Mouse (Mus musculus) cortical plate, adult 2 months (tissue): ENCODE measurements around the gene Olfr1130. TPM values are rescaled to one million over a fixed set of nuclear protein-coding genes. Genes with fewer than 3 reads are reported as not detected.
"Not testable (repeated sequence)": the region's sequence is repeated elsewhere in the genome, so short reads cannot be mapped to it uniquely, and the experiment has no call there.

Source experiments
- H3K27ac ChIP-seq: fragments of 200-500 bp; 2 replicates; pipeline ENCODE4 v1.5.1; 2012; ENCODE audit warnings: low read length, control low read depth, inconsistent platforms; ENCODE audit not compliant: insufficient read depth
- H3K4me1 ChIP-seq: fragments of 200-500 bp; 2 replicates; pipeline ENCODE4 v1.6.1; 2011; ENCODE audit warnings: low read length; ENCODE audit not compliant: control insufficient read depth, insufficient read depth
- H3K4me3 ChIP-seq: fragments of 200-500 bp; 2 replicates; pipeline ENCODE4 v1.5.1; 2011; ENCODE audit warnings: mild to moderate bottlenecking, low read length, control low read depth; ENCODE audit not compliant: insufficient read depth
- CTCF ChIP-seq: fragments of 200-500 bp; IDR thresholded peaks from 2 replicates; pipeline ENCODE4 v1.5.1; 2011; ENCODE audit warnings: mild to moderate bottlenecking, control low read depth, low read length; ENCODE audit not compliant: insufficient read depth; ENCODE audit errors: extremely low read depth
- POLR2A ChIP-seq: fragments of 200-500 bp; IDR thresholded peaks from 2 replicates; pipeline ENCODE4 v1.6.1; 2011; ENCODE audit warnings: mild to moderate bottlenecking, low read length, control low read depth; ENCODE audit not compliant: insufficient read depth; ENCODE audit errors: extremely low read depth
- polyA plus RNA-seq: library from polyadenylated mRNA; depleted of rRNA; stranded (reverse); fragments of >200 nt; gene quantifications from 2 replicates; pipeline ENCODE4 v1.2.3, GENCODE M21; 2012; rRNA removed

Gene Olfr1130
- polyA plus RNA-seq, result not detected in 2 replicates

- H3K4me3 ChIP-seq, H3K27ac ChIP-seq, H3K4me1 ChIP-seq: not testable (repeated sequence)
Measured at GRCm38 (mm10) chr2:87605912-87606311, at the start of gene Olfr1130. TSS of gene Olfr1130 (plus strand) at chr2:87606212.

GRCm38 (mm10) chr2:87573602-87574001 is 32.4 kb upstream of the Olfr1130 start, which contains the start of gene Olfr1129:
TSS of gene Olfr1129 (plus strand) at chr2:87573902.
- not testable (repeated sequence) for H3K4me3 ChIP-seq, H3K27ac ChIP-seq, H3K4me1 ChIP-seq

GRCm38 (mm10) chr2:87626804-87627203 is 20.8 kb downstream of the Olfr1130 start, which contains the start of gene Olfr1131:
TSS of gene Olfr1131 (plus strand) at chr2:87627104.
- TF ChIP-seq CTCF, result no peak
- no peak for TF ChIP-seq POLR2A
- Histone ChIP-seq H3K4me3 (no peak within 1 kb of the TSS), H3K27ac (no peak within 1 kb of the TSS), H3K4me1 (no peaks in the 10 kb centered on the region)

- no peak within 1 kb of the TSS for H3K27ac ChIP-seq
- H3K4me1 ChIP-seq, result no peaks in the 10 kb centered on the region
- H3K4me3 ChIP-seq, result no peak within 1 kb of the TSS
- no peak for TF ChIP-seq POLR2A
- no peak for TF ChIP-seq CTCF
Measured at GRCm38 (mm10) chr2:87637435-87637834, 31.4 kb downstream of the Olfr1130 start, which contains the start of gene Olfr1132. TSS of gene Olfr1132 (minus strand) at chr2:87637535.

GRCm38 (mm10) chr2:87642441-87642840 is 36.4 kb downstream of the Olfr1130 start:
- H3K4me3 ChIP-seq, result no peak overlapping the region
- no peak overlapping the region for H3K27ac ChIP-seq
- H3K4me1 ChIP-seq, result no peaks in the 10 kb centered on the region; the same call in 1 of the 2 replicates
- TF ChIP-seq POLR2A (no peak), CTCF (no peak)

- no peaks in the 10 kb centered on the region; the same call in 1 of the 2 replicates for H3K4me1 ChIP-seq
- H3K27ac ChIP-seq, result no peak within 1 kb of the TSS
- no peak within 1 kb of the TSS for H3K4me3 ChIP-seq
- TF ChIP-seq CTCF, result no peak
- TF ChIP-seq POLR2A, result no peak
Measured at GRCm38 (mm10) chr2:87647274-87647673, 41.3 kb downstream of the Olfr1130 start, which contains the start of gene Olfr1133. TSS of gene Olfr1133 (minus strand) at chr2:87647374.

GRCm38 (mm10) chr2:87658360-87658759 is 52.3 kb downstream of the Olfr1130 start, which contains the start of gene Olfr1134:
TSS of gene Olfr1134 (minus strand) at chr2:87658460.
- Histone ChIP-seq H3K4me1 (no peaks in the 10 kb centered on the region), H3K27ac (no peak within 1 kb of the TSS)
- TF ChIP-seq POLR2A (no peak), CTCF (no peak)

More at GRCm38 (mm10) chr2:87658360-87658759, 52.3 kb downstream of the Olfr1130 start, which contains the start of gene Olfr1134:
- H3K4me3 ChIP-seq, result no peak within 1 kb of the TSS

Other genes with a start within 250 kb of the Olfr1130 start
- not detected in 2 replicates for gene Olfr1121, start 236.3 kb upstream of the Olfr1130 start, polyA plus RNA-seq
- not detected in 2 replicates for gene Olfr1122, start 220.4 kb upstream of the Olfr1130 start, polyA plus RNA-seq
- not detected in 2 replicates for gene Olfr1123, start 189.6 kb upstream of the Olfr1130 start, polyA plus RNA-seq
- not detected in 2 replicates for gene Olfr1124, start 175.9 kb upstream of the Olfr1130 start, polyA plus RNA-seq
- gene Olfr1126, start 152.2 kb upstream of the Olfr1130 start, polyA plus RNA-seq, result not detected in 2 replicates
- gene Pramel7, start 109.1 kb upstream of the Olfr1130 start, polyA plus RNA-seq, result not detected in 2 replicates
- not detected in 2 replicates for gene Pramel6, start 99.6 kb upstream of the Olfr1130 start, polyA plus RNA-seq
- gene Olfr153, start 74.4 kb upstream of the Olfr1130 start, polyA plus RNA-seq, result not detected in 2 replicates
- gene Olfr1128, start 60.7 kb upstream of the Olfr1130 start, polyA plus RNA-seq, result not detected in 2 replicates
- gene Olfr1129, start 32.3 kb upstream of the Olfr1130 start, polyA plus RNA-seq, result not detected in 2 replicates
- gene Olfr1131, start 20.9 kb downstream of the Olfr1130 start, polyA plus RNA-seq, result not detected in 2 replicates
- gene Olfr1132, start 31.3 kb downstream of the Olfr1130 start, polyA plus RNA-seq, result not detected in 2 replicates
- not detected in 2 replicates for gene Olfr1133, start 41.2 kb downstream of the Olfr1130 start, polyA plus RNA-seq
- not detected in 2 replicates for gene Olfr1134, start 52.2 kb downstream of the Olfr1130 start, polyA plus RNA-seq
- not detected in 2 replicates for gene Olfr1135, start 67.5 kb downstream of the Olfr1130 start, polyA plus RNA-seq
- not detected in 2 replicates for gene Olfr1136, start 87.7 kb downstream of the Olfr1130 start, polyA plus RNA-seq
- not detected in 2 replicates for gene Olfr1137, start 107.0 kb downstream of the Olfr1130 start, polyA plus RNA-seq
- not detected in 2 replicates for gene Olfr1138, start 133.8 kb downstream of the Olfr1130 start, polyA plus RNA-seq
- gene Olfr1140, start 137.5 kb downstream of the Olfr1130 start, polyA plus RNA-seq, result not detected in 2 replicates
- gene Olfr1141, start 147.8 kb downstream of the Olfr1130 start, polyA plus RNA-seq, result not detected in 2 replicates
- gene Olfr152, start 173.3 kb downstream of the Olfr1130 start, polyA plus RNA-seq, result not detected in 2 replicates
- gene Olfr1143, start 194.4 kb downstream of the Olfr1130 start, polyA plus RNA-seq, result not detected in 2 replicates
- not detected in 2 replicates for gene Olfr1145, start 203.6 kb downstream of the Olfr1130 start, polyA plus RNA-seq
- gene Olfr1148, start 224.3 kb downstream of the Olfr1130 start, polyA plus RNA-seq, result not detected in 2 replicates
- gene Olfr1150-ps1, start 237.8 kb downstream of the Olfr1130 start, polyA plus RNA-seq, result not detected in 2 replicates
- gene Olfr1151, start 249.7 kb downstream of the Olfr1130 start, polyA plus RNA-seq, result not detected in 2 replicates